Comparison of ENCODE assay signal across 19 mouse cellular contexts in the genomic region with DNA sequence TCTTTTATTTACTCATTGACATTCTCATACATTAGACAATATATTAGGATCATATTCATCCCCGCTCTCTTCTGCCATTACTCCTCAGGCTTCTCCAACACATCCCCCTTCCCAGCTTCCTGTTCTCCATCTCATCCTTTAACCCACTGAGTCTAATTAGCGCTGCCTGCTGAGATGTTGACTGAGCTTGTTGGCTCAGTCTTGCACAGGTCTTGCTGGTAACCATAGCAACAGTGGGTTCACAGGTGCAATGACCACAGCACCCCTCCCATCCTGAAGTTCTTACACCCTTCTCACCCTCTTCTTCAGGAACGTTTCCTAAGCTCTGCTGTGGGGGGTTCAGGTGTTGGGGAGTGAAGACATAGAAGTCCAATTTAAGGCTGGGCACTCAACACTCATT.
"Had no signal": no experiment of that assay in that cellular context is flagged by ENCODE, and none has a peak within 500 bp of the region (broad histone marks: within the 10 kb centered on the region; RNA-seq: fewer than 3 reads in every experiment).

No protein-coding gene starts in this region.

- H3K9me3 ChIP-seq: limb, embryonic 12.5 days; limb, embryonic 15.5 days; midbrain, embryonic 12.5 days; stomach, embryonic 15.5 days had no signal

- ATAC-seq: liver, postnatal 0 days; lung, postnatal 0 days; midbrain, embryonic 16.5 days had no signal

- H3K4me3 ChIP-seq: limb, embryonic 12.5 days; limb, embryonic 15.5 days; midbrain, embryonic 12.5 days; stomach, embryonic 15.5 days had no signal

- H3K9ac ChIP-seq: limb, embryonic 12.5 days; limb, embryonic 15.5 days; liver, embryonic 14.5 days; liver, postnatal 0 days; lung, embryonic 14.5 days; midbrain, embryonic 12.5 days; stomach, embryonic 15.5 days had no signal

- DNase-seq: kidney, adult 18-20 months; kidney, adult 9 months; kidney, postnatal 14 days; kidney, postnatal 4 days; layer of hippocampus, adult 9-11 months; liver, postnatal 0 days; lung, embryonic 14.5 days; right cerebral cortex, postnatal 4 days; thymus, adult 18-20 months; thymus, postnatal 36 days had no signal

- H3K27me3 ChIP-seq: limb, embryonic 12.5 days; limb, embryonic 15.5 days; midbrain, embryonic 12.5 days; stomach, embryonic 15.5 days had no signal

- H3K4me2 ChIP-seq: limb, embryonic 12.5 days; limb, embryonic 15.5 days; liver, embryonic 11.5 days; lung, embryonic 14.5 days; midbrain, embryonic 12.5 days; stomach, embryonic 15.5 days had no signal

- H3K4me1 ChIP-seq: limb, embryonic 12.5 days; limb, embryonic 15.5 days; midbrain, embryonic 12.5 days; stomach, embryonic 15.5 days had no signal

- H3K36me3 ChIP-seq: limb, embryonic 12.5 days; limb, embryonic 15.5 days; midbrain, embryonic 12.5 days; stomach, embryonic 15.5 days had no signal

- H3K27ac ChIP-seq: limb, embryonic 12.5 days; limb, embryonic 15.5 days; liver, embryonic 14.5 days; macrophage; midbrain, embryonic 12.5 days; stomach, embryonic 15.5 days had no signal
